Mouse (Mus musculus): Measurements from ENCODE around the gene N4bp1.

DNA sequence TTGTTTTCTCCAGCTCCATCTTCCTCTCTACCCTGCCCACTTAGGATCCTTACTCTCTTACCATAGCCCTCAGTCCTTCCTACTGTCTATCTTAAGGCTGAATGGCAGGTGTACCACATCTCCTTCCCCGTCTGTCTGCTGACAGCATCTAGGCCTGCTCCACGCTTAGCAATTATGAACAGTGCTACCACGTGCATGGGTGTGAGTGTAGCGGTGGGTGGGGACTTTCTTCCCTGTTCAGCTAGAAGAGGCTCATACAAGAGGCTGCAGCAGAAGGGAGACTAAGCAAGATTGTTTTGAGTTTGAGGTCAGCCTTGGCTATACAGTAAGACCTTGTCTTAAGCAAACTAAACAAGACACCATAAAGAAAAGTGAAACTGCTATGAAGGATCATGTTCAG, 20.3 kb downstream of the N4bp1 start:
- TF ChIP-seq POLR2A (IDR thresholded peaks at IDR 0.05; ENCODE audit: low read depth, low read length): no peak
- no peak for TF ChIP-seq CTCF (conservative IDR thresholded peaks at IDR 0.05; ENCODE audit: insufficient read depth, insufficient read length, low read depth, low read length)
